Mouse (Mus musculus) midbrain, postnatal 0 days (tissue): ENCODE results near the gene Naa80. TPM values are rescaled to one million over a fixed set of nuclear protein-coding genes. Genes with fewer than 3 reads are reported as not detected.
A peak's percentile ranks its signal among the peaks of the same experiment; 100 is the strongest.

Source experiments
- ATAC-seq: fragments of 200-750 bp; cut with Nextera tagmentation; 2 replicates; pipeline ENCODE4 v1.8.0; 2017; ENCODE audit warnings: moderate number of reproducible peaks, mild to moderate bottlenecking, moderate TSS enrichment, moderate library complexity; ENCODE audit not compliant: low FRiP score
- DNase-seq: peaks from one replicate; pipeline ENCODE4 v3.0.0-alpha.2; 2015; ENCODE audit warnings: low spot score
- H3K27ac ChIP-seq: fragments of 300-500 bp; sonication (generic); 2 replicates; pipeline ENCODE4 v1.5.1; 2014; ENCODE audit warnings: low read depth, mild to moderate bottlenecking, low read length, mixed read lengths
- H3K27me3 ChIP-seq: fragments of 300-500 bp; sonication (generic); 2 replicates; pipeline ENCODE4 v1.6.1; 2014; ENCODE audit warnings: low read length, control low read depth, mixed read lengths; ENCODE audit not compliant: insufficient read depth
- H3K36me3 ChIP-seq: fragments of 300-500 bp; sonication (generic); 2 replicates; pipeline ENCODE4 v1.6.1; 2014; ENCODE audit warnings: low read length, control low read depth, mixed read lengths; ENCODE audit not compliant: insufficient read depth
- H3K4me1 ChIP-seq: fragments of 300-500 bp; sonication (generic); 2 replicates; pipeline ENCODE4 v1.6.1; 2014; ENCODE audit warnings: mild to moderate bottlenecking, control low read depth, antibody characterized with exemption, low read length, mixed read lengths; ENCODE audit not compliant: insufficient read depth
- H3K4me2 ChIP-seq: fragments of 300-500 bp; sonication (generic); 2 replicates; pipeline ENCODE4 v1.6.1; 2014; ENCODE audit warnings: low read depth, mild to moderate bottlenecking, low read length, mixed read lengths; ENCODE audit not compliant: poor library complexity, severe bottlenecking
- H3K4me3 ChIP-seq: fragments of 300-500 bp; sonication (generic); 2 replicates; pipeline ENCODE4 v1.5.1; 2014; ENCODE audit warnings: low read depth, mild to moderate bottlenecking, low read length, moderate library complexity
- H3K9ac ChIP-seq: fragments of 300-500 bp; sonication (generic); replicated peaks from 2 replicates; pipeline ENCODE4 v1.6.1; 2014; ENCODE audit warnings: mild to moderate bottlenecking, low read length, moderate library complexity, mixed read lengths; ENCODE audit not compliant: poor library complexity, severe bottlenecking
- H3K9me3 ChIP-seq: fragments of 300-500 bp; sonication (generic); 2 replicates; pipeline ENCODE4 v1.6.1; 2016; ENCODE audit warnings: low read length, control low read depth
- CTCF ChIP-seq: IDR thresholded peaks from 2 replicates; pipeline ENCODE4 v1.5.1; 2016; ENCODE audit warnings: antibody characterized with exemption, mild to moderate bottlenecking
- WGBS: fragments of 180-500 bp; shearing (Covaris S2); extraction: QIAGEN DNeasy Blood & Tissue Kit; methylation state at CpG from one replicate; pipeline ENCODE4 v1.1.7; 2014; 5-methylcytosine and 5-hydroxymethylcytosine counted together
- polyA plus RNA-seq: library from polyadenylated mRNA; unstranded; fragments of >200 nt; fragmentation: Nextera tagmentation; extraction: Ambion mirVana; gene quantifications from 2 replicates; pipeline ENCODE4 v1.2.1, GENCODE M21; 2015
- total RNA-seq: library from RNA; depleted of rRNA; stranded (reverse); fragments of >200 nt; gene quantifications from 2 replicates; pipeline ENCODE4 v1.2.3, GENCODE M21; 2014

Gene Naa80
- total and polyA plus RNA-seq, 2 experiments from 2014 or later = 20.4 to 35.4 TPM

DNA sequence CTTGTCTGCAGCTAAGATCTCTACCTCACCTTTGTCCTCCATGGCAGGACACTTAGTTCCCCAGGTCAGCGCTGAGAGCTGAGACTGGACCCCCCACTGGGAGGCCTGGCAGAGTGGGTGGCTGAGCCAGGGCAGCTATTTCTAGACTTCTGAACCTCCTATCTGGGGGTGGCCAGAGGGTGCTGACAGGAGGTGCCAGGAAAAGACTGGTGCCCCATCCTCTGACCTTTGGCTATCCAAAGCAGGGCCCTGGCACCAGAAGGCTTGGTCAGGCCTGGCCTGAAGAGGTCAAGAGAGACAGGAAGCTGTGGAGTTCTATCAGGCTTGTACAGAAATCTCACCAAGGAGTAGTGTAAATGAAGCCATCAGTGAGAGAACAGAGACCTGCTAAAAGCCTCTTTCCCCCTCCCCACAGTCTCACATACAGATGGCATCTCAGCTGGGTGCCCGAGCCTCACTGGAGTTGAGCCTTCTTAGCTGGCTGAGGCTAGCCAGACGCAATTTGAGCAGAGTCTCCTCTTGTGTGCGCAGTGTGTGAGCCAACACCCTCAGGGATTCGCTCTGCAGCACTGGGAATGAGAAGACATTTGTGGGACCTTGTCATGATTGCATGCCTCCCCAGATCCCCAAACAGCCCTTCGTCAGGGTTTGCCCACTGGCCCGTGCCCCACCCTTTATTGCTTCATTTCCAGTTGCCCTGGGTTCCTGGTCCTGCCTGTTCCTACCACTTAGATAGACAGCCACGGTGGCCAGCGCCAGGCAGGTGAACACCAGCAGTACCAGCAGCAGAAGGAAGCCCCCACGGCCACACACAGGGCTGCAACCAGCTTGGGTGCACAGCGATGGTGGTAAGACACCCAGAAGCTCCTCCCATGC lies 14.7 kb downstream of the Naa80 start:
- peak; percentile 64 for DNase-seq
- 71% methylated on average over 11 of the region's 11 CpGs for WGBS
- no peak for ATAC-seq

DNA sequence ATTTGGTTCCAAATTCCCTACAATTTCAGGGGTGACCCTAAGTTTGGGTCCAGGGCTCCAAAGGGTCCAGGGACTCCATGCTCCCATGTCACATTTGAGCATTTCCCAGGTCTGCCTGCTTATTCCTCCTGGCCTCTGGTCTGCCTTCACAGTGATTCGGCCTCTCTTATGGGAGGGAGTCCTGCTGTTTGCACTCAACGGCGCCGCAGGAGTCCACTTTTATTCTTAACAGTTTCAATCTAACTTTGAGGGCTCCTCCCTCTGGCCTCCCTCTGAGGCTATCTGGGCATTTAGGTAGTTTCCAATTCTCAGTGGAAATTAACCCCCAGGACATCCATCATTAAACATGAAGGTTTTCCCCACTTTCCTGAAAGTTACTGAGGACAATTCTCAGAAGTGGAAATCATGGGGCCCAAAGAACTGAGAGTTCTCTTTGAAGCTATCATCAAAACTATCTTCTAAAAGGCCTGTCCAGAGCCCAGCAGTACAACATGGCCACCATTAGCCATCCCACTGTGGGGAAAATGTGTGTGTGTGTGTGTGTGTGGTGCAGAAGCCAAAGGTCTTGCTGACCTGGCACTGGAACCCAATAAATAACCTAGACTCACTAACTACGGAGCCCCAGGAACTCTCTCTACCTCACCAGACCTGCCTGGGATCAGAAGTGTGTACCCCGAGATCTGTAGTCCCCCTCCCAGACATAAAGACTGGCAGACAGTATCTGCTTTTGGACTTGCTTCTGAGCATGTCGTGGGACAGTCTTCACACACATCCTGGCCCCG lies 15.8 kb downstream of the Naa80 start:
- Histone ChIP-seq H3K4me3 (no peak overlapping the region), H3K4me1 (no peaks in the 10 kb centered on the region), H3K9ac (no peak overlapping the region), H3K4me2 (no peak overlapping the region), H3K9me3 (no peaks in the 10 kb centered on the region), H3K27ac (no peak overlapping the region), H3K27me3 (no peaks in the 10 kb centered on the region), H3K36me3 (peaks cover 33% of the 10 kb centered on the region)
- TF ChIP-seq CTCF = no peak
- DNase-seq = no peak
- 76% methylated on average over 8 of the region's 8 CpGs for WGBS
- no peak for ATAC-seq

More for the DNA sequence above, 14.7 kb downstream of the Naa80 start:
- H3K27me3 ChIP-seq = no peaks in the 10 kb centered on the region
- H3K4me3 ChIP-seq = no peak overlapping the region
- peaks cover 33% of the 10 kb centered on the region for H3K36me3 ChIP-seq
- H3K27ac ChIP-seq = no peak overlapping the region
- H3K9ac ChIP-seq = no peak overlapping the region
- H3K9me3 ChIP-seq = no peaks in the 10 kb centered on the region
- TF ChIP-seq CTCF = no peak
- peaks cover 7% of the 10 kb centered on the region; the same call in 1 of the 2 replicates for H3K4me1 ChIP-seq
- no peak overlapping the region for H3K4me2 ChIP-seq

DNA sequence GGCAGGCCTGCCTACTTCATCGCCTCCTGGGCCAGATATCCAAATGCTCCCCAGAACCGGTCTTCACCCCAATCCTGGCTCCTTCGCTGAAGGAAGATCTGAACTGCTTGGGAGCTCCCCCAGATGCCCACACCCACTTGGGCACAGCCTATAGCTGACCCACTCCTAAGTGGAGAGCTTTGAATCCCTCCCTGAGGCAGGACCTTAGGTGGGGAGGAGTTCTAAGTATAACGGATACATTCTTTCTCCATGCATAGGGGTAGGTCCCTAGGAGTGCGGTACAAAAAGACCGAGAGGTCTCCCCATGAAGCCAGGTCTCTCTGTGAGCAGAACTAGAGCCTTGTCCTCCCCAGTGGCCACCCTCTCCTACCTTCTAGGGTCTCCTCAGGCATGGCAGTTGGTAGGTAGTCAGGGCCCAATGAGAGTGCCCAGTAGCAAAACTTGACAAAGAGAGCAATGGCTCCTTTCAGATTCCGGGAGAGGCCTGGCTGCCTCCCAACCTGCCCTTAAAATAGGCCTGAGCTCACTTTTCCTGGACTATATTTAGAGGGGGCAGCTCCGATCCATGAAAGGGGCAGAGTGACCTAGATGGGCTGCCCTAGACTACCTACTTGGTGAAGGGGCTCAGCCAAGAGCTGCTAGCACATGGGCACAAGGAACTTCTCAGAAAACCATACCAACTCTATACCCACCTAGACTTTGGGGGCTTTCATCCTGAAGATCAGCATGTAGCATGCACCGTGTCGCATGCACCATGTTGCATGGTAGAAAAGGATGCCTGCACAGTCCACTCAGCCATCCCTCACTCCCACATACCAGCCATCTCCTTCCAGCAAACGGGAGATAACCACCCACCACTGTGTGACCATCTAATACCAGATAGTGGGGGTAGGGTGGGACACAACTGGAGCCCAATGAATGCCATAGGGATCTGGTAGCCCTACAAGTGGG lies 18.2 kb downstream of the Naa80 start:
- Histone ChIP-seq H3K27ac (peak overlapping the region; percentile 18; the same call in 1 of the 2 replicates), H3K36me3 (peaks cover 13% of the 10 kb centered on the region), H3K4me3 (no peak overlapping the region), H3K4me1 (no peaks in the 10 kb centered on the region), H3K27me3 (no peaks in the 10 kb centered on the region), H3K9me3 (no peaks in the 10 kb centered on the region), H3K4me2 (no peak overlapping the region), H3K9ac (no peak overlapping the region)
- no peak for DNase-seq
- ATAC-seq = no peak
- WGBS = 91% methylated on average over 11 of the region's 11 CpGs
- no peak for TF ChIP-seq CTCF

DNA sequence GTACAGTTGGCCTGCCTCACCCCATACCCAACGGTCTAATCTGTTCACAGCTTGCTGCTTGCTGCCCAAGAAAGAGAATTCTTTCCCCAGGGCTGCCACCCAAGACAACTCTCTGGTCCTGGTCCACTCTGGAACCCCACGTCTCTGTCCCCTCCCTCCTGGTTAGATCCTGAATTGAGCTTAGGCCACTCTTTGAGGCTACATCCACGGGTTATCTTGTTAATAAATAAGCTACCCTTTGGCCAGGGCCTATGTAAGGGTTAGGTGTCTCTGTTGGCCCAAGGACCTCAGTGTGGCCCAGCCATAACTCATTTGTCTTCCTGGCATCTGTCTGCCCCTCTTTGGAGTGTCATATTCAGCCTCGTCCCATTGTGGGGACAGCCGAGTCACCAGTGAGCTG lies 19.7 kb downstream of the Naa80 start:
- ATAC-seq = no peak
- TF ChIP-seq CTCF = no peak
- no peak overlapping the region for H3K9ac ChIP-seq
- H3K4me2 ChIP-seq = no peak overlapping the region
- H3K4me1 ChIP-seq = no peaks in the 10 kb centered on the region
- no peak overlapping the region for H3K4me3 ChIP-seq
- peaks cover 7% of the 10 kb centered on the region; the same call in 1 of the 2 replicates for H3K36me3 ChIP-seq
- WGBS = 86% methylated on average over 5 of the region's 5 CpGs
- DNase-seq = no peak
- H3K27me3 ChIP-seq = no peaks in the 10 kb centered on the region
- H3K27ac ChIP-seq = no peak overlapping the region
- no peaks in the 10 kb centered on the region for H3K9me3 ChIP-seq

DNA sequence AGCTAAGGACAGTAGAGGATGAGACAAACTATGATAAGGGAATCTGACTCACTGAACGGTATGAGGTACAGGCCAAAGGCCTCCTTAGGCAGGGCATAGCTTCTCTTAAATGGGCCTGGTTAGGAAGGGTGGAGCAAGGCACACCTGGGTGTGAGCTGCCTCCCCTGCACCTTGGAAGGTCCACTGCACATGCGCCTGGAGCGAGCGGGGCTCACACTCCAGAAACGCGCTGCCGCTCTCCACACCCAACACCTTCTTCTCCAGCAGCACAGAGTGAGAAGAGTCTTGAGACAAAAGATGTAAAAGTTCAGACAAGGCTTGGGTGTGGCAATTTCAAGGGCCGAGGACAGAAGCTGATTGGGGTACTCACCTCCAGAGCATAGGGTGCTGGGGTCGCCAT lies 20.7 kb downstream of the Naa80 start:
- DNase-seq (no peak), ATAC-seq (no peak)
- Histone ChIP-seq H3K4me2 (no peak overlapping the region), H3K9ac (no peak overlapping the region), H3K4me3 (no peak overlapping the region), H3K27ac (no peak overlapping the region), H3K9me3 (no peaks in the 10 kb centered on the region), H3K4me1 (no peaks in the 10 kb centered on the region), H3K27me3 (no peaks in the 10 kb centered on the region), H3K36me3 (no peaks in the 10 kb centered on the region)
- 93% methylated on average over 9 of the region's 9 CpGs for WGBS
- no peak for TF ChIP-seq CTCF
